Mouse (Mus musculus) c-Kit-positive CD71-positive TER-119-positive erythroid progenitor cells, embryonic 14.5 days (primary cell): ENCODE data around the gene Tmem223.

Source experiments
- DNase-seq: peaks from one replicate; pipeline ENCODE4 v3.0.0-alpha.2; 2013; ENCODE audit warnings: low spot score

The Tmem223 gene

DNA sequence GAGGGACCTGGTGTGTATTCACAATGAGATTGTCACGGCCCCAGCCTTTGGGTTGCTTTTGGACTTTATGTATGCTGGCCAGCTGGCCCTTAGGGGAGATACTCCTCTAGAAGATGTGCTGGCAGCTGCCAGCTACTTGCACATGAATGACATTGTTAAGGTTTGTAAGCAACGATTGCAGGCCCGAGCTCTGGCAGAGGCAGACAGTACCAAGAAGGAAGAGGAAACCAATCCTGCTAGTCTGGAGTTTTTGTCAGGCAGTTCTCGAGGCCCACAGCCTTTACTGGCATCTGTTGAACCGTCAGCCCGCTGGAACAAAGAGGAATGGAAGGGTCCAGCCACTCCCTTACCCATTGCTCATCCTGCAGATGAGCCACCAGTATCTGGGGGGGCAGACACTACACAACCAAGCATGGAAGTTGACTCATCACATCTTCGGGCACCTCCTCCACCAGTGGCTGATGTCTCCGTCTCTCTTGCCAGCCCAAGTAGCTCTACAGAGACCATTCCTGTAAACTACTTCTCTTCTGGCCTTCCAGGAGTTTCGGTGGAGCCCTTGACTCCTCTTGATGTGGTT lies 32.5 kb downstream of the Tmem223 start:
- no peak for DNase-seq

DNA sequence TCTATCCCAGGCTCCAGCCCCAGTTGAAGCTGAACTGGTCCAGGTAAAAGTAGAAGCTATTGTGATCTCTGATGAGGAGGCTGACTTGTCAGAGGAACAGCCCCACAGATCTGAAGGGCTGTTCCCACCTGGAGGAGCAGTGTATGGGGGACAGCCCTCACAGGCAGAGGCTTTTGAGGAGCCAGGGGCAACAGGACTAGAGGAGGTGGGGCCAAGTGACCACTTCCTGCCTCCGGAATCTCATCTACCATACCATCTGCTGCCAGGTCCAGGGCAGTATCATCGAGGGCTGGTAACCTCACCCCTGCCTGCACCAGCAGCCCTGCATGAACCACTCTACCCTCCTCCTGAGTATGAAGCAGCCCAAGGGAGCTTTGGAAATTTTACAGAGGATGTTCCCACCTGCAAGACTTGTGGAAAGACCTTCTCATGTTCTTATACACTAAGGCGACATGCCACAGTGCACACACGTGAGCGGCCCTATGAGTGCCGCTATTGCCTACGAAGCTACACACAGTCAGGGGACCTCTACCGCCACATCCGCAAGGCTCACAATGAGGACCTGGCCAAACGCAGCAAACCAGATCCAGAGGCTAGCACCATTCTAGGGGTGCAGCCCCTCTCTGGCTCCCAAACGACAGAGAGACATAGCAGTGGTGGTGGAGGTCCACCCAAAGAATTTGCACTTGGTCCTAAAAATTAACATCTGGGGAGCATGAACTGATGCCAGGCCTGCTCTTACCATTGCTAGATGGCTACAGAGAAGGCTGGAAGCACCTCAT lies 33.3 kb downstream of the Tmem223 start:
- no peak for DNase-seq

DNA sequence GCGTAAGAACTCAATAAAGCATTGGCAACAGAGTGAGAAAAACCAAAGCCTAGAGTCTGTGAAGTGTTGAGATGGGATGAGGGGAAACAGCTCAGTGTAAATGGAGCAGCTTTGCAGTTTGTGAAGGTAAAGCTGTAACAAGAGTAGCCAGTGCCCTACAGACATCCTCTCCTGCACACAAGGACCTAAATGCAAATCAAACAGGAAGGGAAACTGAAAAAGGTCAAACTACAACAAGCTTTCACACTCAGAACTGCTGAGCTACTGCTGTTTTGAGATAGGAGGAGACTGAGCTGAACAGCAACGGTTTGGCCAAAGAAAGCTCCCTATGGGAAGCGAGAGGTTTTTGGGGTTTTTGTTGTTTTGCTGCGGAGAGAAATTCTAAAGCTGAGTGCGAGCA lies 36.0 kb downstream of the Tmem223 start:
- DNase-seq: no peak

DNA sequence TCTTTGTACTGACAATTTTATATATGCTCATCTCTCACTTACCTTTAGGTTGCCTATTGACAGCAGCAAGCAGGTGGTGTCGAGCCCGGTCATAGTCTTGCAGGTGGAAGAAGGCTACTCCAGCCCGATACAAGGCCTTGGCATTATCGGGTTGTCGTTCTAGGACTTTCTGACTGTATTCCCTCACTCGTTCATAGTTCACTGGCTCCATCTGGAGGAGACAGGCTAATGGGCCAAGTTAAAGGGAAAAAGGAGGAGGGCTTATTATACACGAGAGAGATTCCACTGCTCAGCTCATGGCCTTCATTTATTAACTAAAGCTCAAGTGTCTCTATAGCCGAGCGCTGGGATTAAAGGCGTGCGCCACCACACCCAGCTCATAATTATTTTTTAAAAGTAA lies 45.0 kb downstream of the Tmem223 start:
- no peak for DNase-seq

DNA sequence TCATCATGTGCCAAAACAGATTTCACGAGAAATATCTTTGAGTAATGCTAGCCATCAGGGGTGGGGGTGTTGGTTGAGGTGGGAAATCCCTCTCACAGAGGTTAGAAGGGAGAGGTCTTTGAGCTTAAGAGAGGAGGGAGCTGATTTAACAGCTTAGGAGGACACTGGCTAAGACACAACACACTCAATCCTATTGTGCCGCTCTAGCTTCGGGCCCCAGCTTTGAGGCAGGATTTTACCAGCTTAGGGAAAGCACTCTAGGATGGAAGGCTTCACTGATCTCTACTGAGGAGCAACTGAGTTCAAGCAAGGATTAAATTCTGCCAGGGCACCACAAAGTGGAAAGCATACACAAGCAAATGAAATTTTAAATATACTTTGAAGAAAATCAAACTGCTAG lies 46.2 kb downstream of the Tmem223 start:
- DNase-seq: no peak

DNA sequence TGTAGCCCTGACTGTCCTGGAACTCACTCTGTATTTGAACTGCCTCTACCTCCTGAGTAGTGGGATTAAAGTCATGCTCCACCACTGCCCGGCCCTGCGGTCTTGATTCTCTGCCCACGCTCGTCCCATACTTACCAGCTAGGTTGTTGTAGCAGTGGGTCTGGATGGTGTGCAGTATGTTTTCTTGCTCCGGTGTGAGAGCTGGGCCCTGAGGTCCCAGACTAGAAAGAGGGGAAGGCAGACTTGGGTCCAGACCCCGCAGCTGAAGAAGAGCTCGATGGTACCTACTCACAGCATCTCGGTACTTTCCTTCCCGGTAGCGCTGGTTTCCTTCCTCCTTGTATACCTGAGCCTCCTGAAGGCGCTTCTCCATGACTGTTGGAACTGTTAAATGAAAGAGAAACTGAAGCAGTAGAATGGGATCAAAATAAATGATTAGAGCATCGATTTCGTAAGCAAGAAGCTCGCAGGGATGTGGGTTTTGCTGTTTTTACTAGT lies 47.6 kb downstream of the Tmem223 start:
- DNase-seq: no peak

DNA sequence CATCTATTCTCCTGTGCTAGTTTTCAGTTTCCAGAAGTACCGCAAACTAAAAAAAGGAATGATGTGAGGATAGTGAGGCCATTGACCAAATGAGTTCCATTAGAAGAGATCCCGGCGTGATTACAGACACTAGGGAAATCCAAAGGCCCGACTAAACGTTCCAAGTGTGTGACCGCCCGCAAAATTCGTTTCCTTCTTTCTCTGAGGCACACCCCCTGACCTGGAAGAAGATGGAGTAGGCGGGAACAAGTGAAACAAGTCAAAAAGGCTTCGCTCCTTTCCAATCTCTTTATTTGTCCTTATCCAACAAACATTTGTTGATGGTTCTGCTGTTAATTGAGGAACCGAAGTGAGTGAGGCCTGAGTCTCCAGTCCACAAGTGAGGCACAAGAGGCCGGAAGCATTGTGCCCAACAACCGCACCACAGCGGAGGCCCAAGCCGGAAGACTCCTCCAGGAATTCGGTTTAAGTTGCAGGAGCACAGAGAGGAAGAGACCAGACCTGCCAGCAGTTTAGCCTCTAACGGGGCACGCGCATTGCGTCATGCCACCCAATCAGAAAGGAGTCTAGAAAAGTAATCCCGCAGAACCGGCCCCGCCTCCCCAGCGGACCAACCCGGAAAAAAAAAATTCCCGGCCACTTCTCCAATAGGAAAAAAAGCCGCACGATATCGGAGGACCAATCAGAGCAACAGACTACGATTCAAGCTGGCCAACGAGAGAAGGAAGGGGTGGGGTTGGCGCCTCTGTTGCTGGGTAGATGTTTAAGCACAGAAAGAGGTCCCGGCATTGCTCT lies 48.2 kb downstream of the Tmem223 start, which contains the start of gene Ttc9c:
Gene Ttc9c (minus strand): TSS at position 533 of the 795 bp plus-strand sequence.
- DNase-seq: peak; percentile 96

DNA sequence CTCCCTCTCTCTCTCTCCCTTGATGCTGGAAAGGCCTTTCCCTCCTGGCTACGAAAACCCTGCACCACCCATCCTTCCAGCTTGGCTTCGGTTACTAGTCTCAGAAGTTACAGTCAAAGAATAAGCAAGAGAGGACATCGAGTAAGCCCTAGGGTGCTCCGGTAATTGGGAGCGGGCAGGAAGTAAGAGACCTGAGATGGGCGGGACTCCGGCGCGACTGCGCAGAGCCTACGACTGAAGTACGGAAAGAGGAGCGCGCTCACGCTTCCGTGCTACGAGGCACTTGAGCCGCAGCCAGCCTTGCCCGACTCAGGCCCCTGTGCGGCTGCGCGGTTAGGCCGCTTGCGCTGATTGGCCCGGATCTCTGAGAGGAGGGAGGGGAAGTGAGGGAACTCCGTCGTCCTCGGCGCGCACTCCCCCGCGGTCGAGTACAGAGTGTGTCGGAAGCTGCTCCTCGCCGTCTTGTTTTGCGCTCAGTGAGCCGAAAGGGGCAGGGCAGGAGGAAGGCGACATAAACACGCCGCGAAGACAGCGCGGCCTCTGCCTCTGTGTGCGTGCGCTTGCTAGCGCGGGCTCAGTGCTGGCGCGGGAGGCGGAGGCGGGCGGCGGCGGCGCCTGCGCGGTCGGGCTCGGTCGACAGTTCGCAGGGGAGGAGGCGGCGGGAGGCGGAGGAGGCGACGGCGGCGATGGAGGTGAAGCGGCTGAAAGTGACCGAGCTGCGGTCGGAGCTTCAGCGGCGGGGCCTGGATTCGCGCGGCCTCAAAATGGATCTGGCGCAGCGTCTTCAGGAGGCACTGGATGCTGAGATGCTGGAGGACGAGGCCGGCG lies 49.0 kb downstream of the Tmem223 start, which contains the start of gene Hnrnpul2:
Gene Hnrnpul2 (plus strand): TSS at position 415 of the 828 bp plus-strand sequence.
- DNase-seq: peak; percentile 95

DNA sequence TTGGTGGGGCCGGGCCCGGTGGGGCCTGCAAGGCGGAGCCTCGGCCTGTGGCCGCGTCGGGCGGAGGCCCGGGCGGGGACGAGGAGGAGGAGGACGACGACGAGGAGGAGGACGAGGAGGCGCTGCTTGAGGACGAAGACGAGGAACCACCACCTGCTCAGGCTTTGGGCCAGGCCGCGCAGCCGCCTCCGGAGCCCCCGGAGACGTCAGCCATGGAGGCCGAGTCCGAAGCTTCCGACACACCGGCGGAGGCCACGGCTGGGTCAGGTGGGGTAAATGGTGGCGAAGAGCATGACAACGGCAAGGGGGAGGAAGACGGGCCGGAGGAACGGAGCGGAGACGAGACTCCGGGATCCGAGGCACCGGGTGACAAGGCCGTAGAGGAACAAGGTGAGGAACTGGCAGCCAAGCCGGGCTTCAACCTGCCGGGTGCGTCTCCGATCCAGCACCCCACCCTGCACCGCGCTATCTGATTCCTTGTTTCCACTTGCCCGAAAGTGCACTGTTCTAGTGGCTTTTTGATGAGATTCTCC lies 49.7 kb downstream of the Tmem223 start:
- DNase-seq: no peak

DNA sequence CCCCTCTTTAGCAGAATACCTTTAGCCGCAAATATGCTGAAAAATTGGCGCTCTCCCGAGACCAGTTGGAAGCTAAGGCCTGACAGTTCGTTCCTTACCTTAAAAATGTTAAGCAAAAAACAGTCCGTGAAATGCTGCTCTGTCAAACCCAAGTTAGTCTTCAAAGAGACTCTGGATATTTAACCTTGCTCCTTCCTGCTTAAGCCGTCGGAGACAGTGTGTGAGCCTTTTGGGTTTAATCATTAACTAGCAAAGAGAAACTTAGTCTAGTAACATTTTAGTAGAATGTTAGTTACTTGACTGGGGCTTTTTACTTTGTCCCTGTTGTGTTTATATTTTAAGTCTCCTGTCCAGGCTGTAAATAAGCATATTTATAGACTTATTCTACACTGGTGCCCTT lies 50.4 kb downstream of the Tmem223 start:
- DNase-seq: no peak
